Mouse (Mus musculus) cortical plate, adult 2 months (tissue): ENCODE measurements at regions not wholly inside any gene's neighbourhood (a gene's known extent, or its start where the extent isn't known, plus 50 kb on each side); places are given as distances from the start of the nearest gene placed in this dataset.

Source experiments
- CTCF ChIP-seq: fragments of 200-500 bp; IDR thresholded peaks from 2 replicates; pipeline ENCODE4 v1.5.1; 2011; ENCODE audit warnings: mild to moderate bottlenecking, control low read depth, low read length; ENCODE audit not compliant: insufficient read depth; ENCODE audit errors: extremely low read depth
- POLR2A ChIP-seq: fragments of 200-500 bp; IDR thresholded peaks from 2 replicates; pipeline ENCODE4 v1.6.1; 2011; ENCODE audit warnings: mild to moderate bottlenecking, low read length, control low read depth; ENCODE audit not compliant: insufficient read depth; ENCODE audit errors: extremely low read depth

- TF ChIP-seq CTCF (no peak), POLR2A (no peak)
Observed at GRCm38 (mm10) chr1:10872266-10872665, 541.6 kb upstream of the A830018L16Rik start.
